Mouse (Mus musculus): Measurements from ENCODE around the gene Gm15013.
"Not testable (repeated sequence)": the region's sequence is repeated elsewhere in the genome, so short reads cannot be mapped to it uniquely, and the experiment has no call there.

Gm15013 gene

GRCm38 (mm10) chrX:139714381-139714780, at the start of gene Gm15013:
TSS of gene Gm15013 (minus strand) at chrX:139714481.
- DNase-seq (ENCODE audit: low spot score): no peak

GRCm38 (mm10) chrX:139762546-139762945, 48.3 kb upstream of the Gm15013 start:
- DNase-seq (ENCODE audit: low spot score): peak; percentile 52

GRCm38 (mm10) chrX:139758634-139759033, 44.4 kb upstream of the Gm15013 start:
- not testable (repeated sequence) for DNase-seq (ENCODE audit: low spot score)

DNA sequence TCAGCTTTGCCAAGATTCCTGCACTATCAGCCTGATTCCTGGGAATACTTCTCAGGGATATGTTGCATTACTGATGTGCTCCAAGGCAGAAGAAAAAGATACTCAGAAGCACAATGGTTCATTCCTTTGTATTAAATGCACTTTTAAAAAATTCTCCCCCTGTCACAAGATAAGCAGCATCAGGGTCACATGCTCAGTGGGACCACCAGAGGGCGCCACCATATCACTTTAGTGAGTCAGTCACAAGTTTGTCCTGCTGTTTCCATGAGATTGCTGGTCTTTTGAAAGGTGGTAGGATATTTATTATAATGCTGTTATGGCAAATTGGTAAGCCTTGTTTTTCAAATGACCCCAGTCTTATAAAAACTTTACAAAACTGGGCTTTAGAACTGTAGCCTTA, 37.6 kb upstream of the Gm15013 start:
- peak; percentile 60 for DNase-seq (ENCODE audit: low spot score)

GRCm38 (mm10) chrX:139737066-139737465, 22.8 kb upstream of the Gm15013 start:
- DNase-seq (ENCODE audit: low spot score): no peak

- no peak for DNase-seq (ENCODE audit: low spot score)
Measured at GRCm38 (mm10) chrX:139730541-139730940, 16.3 kb upstream of the Gm15013 start.

- no peak for DNase-seq (ENCODE audit: low spot score)
Measured at GRCm38 (mm10) chrX:139722350-139722749, 8.1 kb upstream of the Gm15013 start.

DNA sequence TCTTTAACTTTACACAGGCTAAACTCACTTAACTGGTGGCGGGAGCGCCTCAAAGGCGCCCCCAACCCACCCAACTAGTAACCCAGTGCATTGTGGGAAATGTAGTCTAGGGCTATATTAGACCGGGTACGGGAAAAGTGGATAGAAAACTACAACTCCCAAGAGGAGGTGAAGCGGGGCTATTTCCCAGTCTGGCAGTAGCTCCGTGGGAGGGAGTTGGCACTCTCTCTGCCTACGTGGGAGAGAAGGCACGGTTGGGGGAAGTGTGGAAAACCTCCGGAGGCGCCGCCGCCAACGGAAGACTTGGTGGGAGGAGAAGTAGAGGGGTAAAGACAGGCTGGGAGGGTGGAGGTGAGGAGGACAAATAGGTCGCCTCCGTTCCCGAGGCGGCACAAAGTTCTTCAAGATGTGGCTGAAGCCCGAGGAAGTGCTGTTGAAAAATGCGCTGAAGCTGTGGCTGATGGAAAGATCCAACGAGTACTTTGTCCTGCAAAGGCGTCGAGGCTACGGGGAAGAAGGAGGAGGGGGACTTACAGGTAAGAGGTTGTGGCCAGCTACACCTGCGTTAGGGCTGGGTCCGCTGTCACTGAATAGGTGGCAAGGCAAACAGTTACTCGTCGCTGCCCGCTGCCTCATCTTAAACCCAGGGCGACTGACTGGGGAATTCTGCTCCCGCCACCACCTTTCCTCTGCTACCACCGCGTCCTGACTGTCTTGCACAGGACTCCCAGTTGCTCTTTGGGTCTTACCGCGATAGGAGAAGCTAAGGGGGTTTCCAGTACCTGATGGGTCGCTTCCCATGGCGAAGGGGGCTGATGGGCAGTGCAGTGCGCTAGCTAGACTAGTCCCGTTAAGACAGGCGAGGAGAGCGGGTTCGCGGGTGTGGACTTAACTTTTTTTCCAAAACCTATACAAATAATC, 29.2 kb downstream of the Gm15013 start, which contains the start of gene Tbc1d8b:
Tbc1d8b (plus strand) TSS at position 222 of the 921 bp plus-strand sequence.
- peak; percentile 93 for DNase-seq (ENCODE audit: low spot score)

GRCm38 (mm10) chrX:139684410-139684774, 29.9 kb downstream of the Gm15013 start:
- DNase-seq (ENCODE audit: low spot score): no peak

- peak; percentile 24 for DNase-seq (ENCODE audit: low spot score)
Measured at GRCm38 (mm10) chrX:139665829-139666228, 48.5 kb downstream of the Gm15013 start.
